Mouse (Mus musculus): ENCODE measurements around the gene Rbp2. TPM values are rescaled to one million over a fixed set of nuclear protein-coding genes. Genes with fewer than 3 reads are reported as not detected.
A peak's percentile ranks its signal among the peaks of the same experiment; 100 is the strongest.

Rbp2 gene
- 291 and 368 TPM in 2 replicates for polyA plus RNA-seq (2015; fragmentation: Nextera tagmentation; extraction: Ambion mirVana)

GRCm38 (mm10) chr9:98485815-98486214 lies at the start of gene Rbp2:
Rbp2 (plus strand) TSS chr9:98486115.
- H3K9me3 ChIP-seq, result no peaks in the 10 kb centered on the region
- no peak for ATAC-seq
- H3K4me3 ChIP-seq (replicated peaks), result no peak within 1 kb of the TSS
- H3K4me1 ChIP-seq (replicated peaks), result peaks cover 6% of the 10 kb centered on the region; the same call in 1 of the 2 replicates
- no peaks in the 10 kb centered on the region for H3K36me3 ChIP-seq
- no peak within 1 kb of the TSS for H3K9ac ChIP-seq
- H3K27ac ChIP-seq, result 0 out of 2 replicates have a peak within 1 kb of the TSS, but pooled peaks have one; percentile 13
- 82% methylated on average over 3 of the region's 3 CpGs for WGBS
- no peak within 1 kb of the TSS for H3K4me2 ChIP-seq (replicated peaks)
- no peaks in the 10 kb centered on the region for H3K27me3 ChIP-seq (replicated peaks)

DNA sequence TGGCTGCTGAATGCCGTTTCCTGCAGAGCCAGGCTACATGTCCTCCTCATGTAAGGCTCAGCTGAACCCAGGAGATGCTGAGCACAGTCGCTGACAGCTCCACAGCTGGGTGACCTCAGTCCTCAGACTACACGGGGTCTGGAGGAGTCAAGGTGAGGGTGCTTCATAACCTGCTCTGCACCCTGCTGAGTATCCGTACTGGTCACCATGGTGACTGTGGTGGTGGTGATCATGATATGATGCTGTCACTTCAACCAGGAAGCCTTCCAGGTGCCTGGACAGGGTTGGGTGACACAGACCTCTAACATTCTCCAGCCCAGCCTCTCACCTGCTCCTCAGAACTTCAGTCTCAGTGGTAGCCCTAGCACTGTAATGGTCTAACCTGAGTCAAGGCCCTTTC lies 48.1 kb upstream of the Rbp2 start:
- ATAC-seq, result no peak
- H3K4me3 ChIP-seq (replicated peaks), result no peak overlapping the region
- no peaks in the 10 kb centered on the region for H3K9me3 ChIP-seq
- peaks cover 11% of the 10 kb centered on the region; the same call in 1 of the 2 replicates for H3K4me1 ChIP-seq (replicated peaks)
- H3K36me3 ChIP-seq, result no peaks in the 10 kb centered on the region
- no peak overlapping the region for H3K4me2 ChIP-seq (replicated peaks)
- no peak overlapping the region for H3K9ac ChIP-seq
- no peak overlapping the region for H3K27ac ChIP-seq
- H3K27me3 ChIP-seq (replicated peaks), result no peaks in the 10 kb centered on the region
- WGBS, result 78% methylated on average over 4 of the region's 4 CpGs

DNA sequence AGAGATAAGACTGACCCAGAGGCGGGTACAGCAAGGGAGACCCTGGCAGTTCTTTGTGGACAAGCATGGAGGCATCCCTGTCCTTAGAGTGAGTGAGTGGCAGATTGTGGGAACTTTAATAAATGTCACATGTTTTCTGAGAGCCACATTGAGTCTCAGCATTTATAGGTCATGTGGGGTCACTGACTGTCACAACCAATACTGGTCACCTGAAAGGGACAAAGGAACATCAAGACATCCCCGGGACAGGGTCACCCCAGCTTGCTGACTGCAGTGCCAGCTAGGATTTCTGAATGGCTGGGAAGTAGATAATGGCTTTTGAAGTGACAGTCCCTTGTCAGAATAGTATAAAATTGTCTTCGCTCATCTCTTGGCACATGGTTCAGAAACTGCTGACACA lies 46.8 kb upstream of the Rbp2 start:
- no peaks in the 10 kb centered on the region for H3K36me3 ChIP-seq
- H3K4me3 ChIP-seq (replicated peaks), result no peak overlapping the region
- no peak for ATAC-seq
- H3K4me1 ChIP-seq (replicated peaks), result no peaks in the 10 kb centered on the region
- no peak overlapping the region for H3K4me2 ChIP-seq (replicated peaks)
- H3K9ac ChIP-seq, result no peak overlapping the region
- no peaks in the 10 kb centered on the region for H3K9me3 ChIP-seq
- no peak overlapping the region for H3K27ac ChIP-seq
- WGBS, result 77% methylated on average over 3 of the region's 3 CpGs
- no peaks in the 10 kb centered on the region for H3K27me3 ChIP-seq (replicated peaks)

GRCm38 (mm10) chr9:98442638-98443037 lies 43.3 kb upstream of the Rbp2 start:
- Histone ChIP-seq H3K27ac (no peak overlapping the region), H3K4me2 (replicated peaks) (no peak overlapping the region), H3K4me1 (replicated peaks) (peaks cover 8% of the 10 kb centered on the region; the same call in 1 of the 2 replicates), H3K9me3 (no peaks in the 10 kb centered on the region), H3K27me3 (replicated peaks) (no peaks in the 10 kb centered on the region), H3K4me3 (replicated peaks) (no peak overlapping the region), H3K36me3 (0 out of 2 replicates have a peak, but pooled peaks cover 2% of the 10 kb centered on the region), H3K9ac (no peak overlapping the region)
- WGBS, result 56% methylated on average over 5 of the region's 5 CpGs
- ATAC-seq, result peak; percentile 43

DNA sequence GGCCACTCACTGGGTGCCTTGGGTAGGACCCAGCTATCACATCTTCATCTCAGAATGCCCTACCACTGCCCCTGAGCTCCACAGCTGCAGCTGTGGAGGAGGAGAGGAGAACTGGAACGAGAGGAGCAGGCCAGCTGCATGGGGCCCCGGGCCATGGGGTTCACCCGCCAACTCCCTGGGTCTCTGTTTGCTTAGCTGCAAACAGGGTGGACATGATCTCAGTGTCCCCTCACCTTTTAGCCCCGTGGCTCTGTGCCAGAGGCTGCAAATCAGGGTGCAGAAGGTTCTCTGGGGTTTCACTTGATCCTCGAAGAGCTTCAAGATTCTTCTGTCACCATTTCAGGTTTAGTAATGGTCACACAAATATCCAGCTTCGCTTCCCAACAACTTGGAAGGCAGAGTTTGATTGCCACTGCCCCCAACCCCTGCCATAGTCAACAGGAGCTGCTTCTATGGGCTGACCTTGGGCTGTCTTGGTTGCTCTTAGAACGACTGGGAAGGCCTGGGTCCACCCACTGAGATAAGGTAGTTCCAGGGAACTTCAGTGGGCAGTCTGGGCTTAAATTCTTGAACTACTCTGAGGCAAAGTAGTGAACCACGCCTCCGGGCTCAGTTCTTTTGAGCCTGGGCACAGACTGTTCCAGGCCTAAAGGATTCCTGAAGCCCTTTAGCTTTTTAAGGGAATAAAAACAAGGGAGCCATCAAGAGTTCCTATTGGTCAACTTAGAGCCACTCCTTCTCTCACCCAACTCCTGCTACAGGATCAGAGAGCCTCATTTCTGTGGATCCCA lies 40.4 kb upstream of the Rbp2 start:
- Histone ChIP-seq H3K9me3 (no peaks in the 10 kb centered on the region), H3K36me3 (0 out of 2 replicates have a peak, but pooled peaks cover 2% of the 10 kb centered on the region), H3K9ac (no peak overlapping the region), H3K4me1 (replicated peaks) (peaks cover 8% of the 10 kb centered on the region; the same call in 1 of the 2 replicates), H3K4me2 (replicated peaks) (no peak overlapping the region), H3K4me3 (replicated peaks) (no peak overlapping the region), H3K27me3 (replicated peaks) (no peaks in the 10 kb centered on the region), H3K27ac (no peak overlapping the region)
- peak; percentile 47 for ATAC-seq
- WGBS, result 81% methylated on average over 9 of the region's 9 CpGs

DNA sequence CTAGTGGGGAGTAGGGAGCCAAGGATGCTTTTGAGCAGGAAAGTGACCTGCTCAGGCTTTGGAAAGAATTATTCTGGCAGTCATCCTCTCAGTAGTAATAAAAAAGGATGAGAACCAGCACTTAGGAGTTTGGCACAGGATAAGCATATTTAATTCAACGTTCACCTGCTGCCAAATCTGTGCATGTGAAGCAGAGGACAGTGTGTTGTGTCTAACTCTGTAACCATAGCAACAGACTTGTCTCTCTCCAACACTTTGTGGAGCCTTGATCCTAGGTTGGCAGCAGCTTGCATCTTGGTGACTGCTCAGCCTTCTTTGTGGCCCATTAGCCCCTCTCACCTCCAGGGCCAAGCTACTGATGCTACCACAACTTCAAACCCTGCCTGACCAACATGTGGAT lies 34.9 kb upstream of the Rbp2 start:
- WGBS, result 72% methylated on average over 1 of the region's 1 CpGs
- Histone ChIP-seq H3K4me3 (replicated peaks) (no peak overlapping the region), H3K4me2 (replicated peaks) (no peak overlapping the region), H3K27ac (no peak overlapping the region), H3K36me3 (0 out of 2 replicates have a peak, but pooled peaks cover 2% of the 10 kb centered on the region), H3K9me3 (no peaks in the 10 kb centered on the region), H3K9ac (no peak overlapping the region), H3K4me1 (replicated peaks) (no peaks in the 10 kb centered on the region), H3K27me3 (replicated peaks) (no peaks in the 10 kb centered on the region)
- ATAC-seq, result no peak

GRCm38 (mm10) chr9:98466709-98467108 lies 19.2 kb upstream of the Rbp2 start:
- WGBS, result 40% methylated on average over 2 of the region's 2 CpGs
- Histone ChIP-seq H3K27ac (peak overlapping the region; percentile 62), H3K9me3 (no peaks in the 10 kb centered on the region), H3K4me2 (replicated peaks) (no peak overlapping the region), H3K27me3 (replicated peaks) (no peaks in the 10 kb centered on the region), H3K9ac (no peak overlapping the region), H3K36me3 (no peaks in the 10 kb centered on the region), H3K4me1 (replicated peaks) (no peaks in the 10 kb centered on the region), H3K4me3 (replicated peaks) (no peak overlapping the region)
- peak; percentile 98 for ATAC-seq

GRCm38 (mm10) chr9:98480172-98480749 lies 5.7 kb upstream of the Rbp2 start:
- H3K27me3 ChIP-seq (replicated peaks), result no peaks in the 10 kb centered on the region
- no peaks in the 10 kb centered on the region for H3K9me3 ChIP-seq
- H3K27ac ChIP-seq, result no peak overlapping the region
- no peak overlapping the region for H3K4me3 ChIP-seq (replicated peaks)
- no peak overlapping the region for H3K9ac ChIP-seq
- 0 out of 2 replicates have a peak, but pooled peaks cover 2% of the 10 kb centered on the region for H3K4me1 ChIP-seq (replicated peaks)
- ATAC-seq, result no peak
- WGBS, result 82% methylated on average over 2 of the region's 2 CpGs
- no peaks in the 10 kb centered on the region for H3K36me3 ChIP-seq
- H3K4me2 ChIP-seq (replicated peaks), result no peak overlapping the region

- H3K9me3 ChIP-seq, result no peaks in the 10 kb centered on the region
- 0 out of 2 replicates have a peak, but pooled peaks cover 2% of the 10 kb centered on the region for H3K4me1 ChIP-seq (replicated peaks)
- no peaks in the 10 kb centered on the region for H3K27me3 ChIP-seq (replicated peaks)
- H3K4me2 ChIP-seq (replicated peaks), result no peak overlapping the region
- no peaks in the 10 kb centered on the region for H3K36me3 ChIP-seq
- ATAC-seq, result no peak
- H3K4me3 ChIP-seq (replicated peaks), result no peak overlapping the region
- H3K9ac ChIP-seq, result no peak overlapping the region
- WGBS, result 59% methylated on average over 4 of the region's 4 CpGs
- H3K27ac ChIP-seq, result no peak overlapping the region
Observed at GRCm38 (mm10) chr9:98482256-98482655, 3.7 kb upstream of the Rbp2 start.

GRCm38 (mm10) chr9:98485020-98485419 lies 895 bp upstream of the Rbp2 start:
- Histone ChIP-seq H3K27ac (0 out of 2 replicates have a peak overlapping the region, but pooled peaks have one; percentile 13), H3K4me2 (replicated peaks) (no peak overlapping the region), H3K27me3 (replicated peaks) (no peaks in the 10 kb centered on the region), H3K4me3 (replicated peaks) (no peak overlapping the region), H3K9ac (no peak overlapping the region), H3K4me1 (replicated peaks) (peaks cover 2% of the 10 kb centered on the region; the same call in 1 of the 2 replicates), H3K9me3 (no peaks in the 10 kb centered on the region), H3K36me3 (no peaks in the 10 kb centered on the region)
- peak; percentile 74 for ATAC-seq
- WGBS, result 61% methylated on average over 7 of the region's 7 CpGs

DNA sequence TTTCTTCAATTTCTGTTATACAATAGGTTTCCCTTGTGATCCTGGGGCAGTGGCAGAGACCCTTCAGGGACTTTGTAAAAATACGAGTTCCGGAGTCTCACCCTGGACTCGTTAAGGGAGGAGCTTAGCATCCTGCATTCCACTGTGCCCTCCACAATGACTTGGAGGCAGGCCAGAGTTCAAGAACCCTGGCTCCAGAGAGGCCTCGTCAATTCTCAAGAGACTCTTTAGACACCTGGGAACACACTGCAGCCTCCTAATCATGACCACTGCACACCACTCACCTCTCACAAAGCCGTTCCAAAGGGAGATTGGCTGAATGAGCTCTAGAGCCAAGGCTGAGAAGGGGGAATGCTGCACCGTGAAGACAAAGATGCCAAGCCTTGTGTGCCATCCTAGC lies 1.4 kb downstream of the Rbp2 start:
- no peak overlapping the region for H3K4me2 ChIP-seq (replicated peaks)
- WGBS, result 59% methylated on average over 6 of the region's 6 CpGs
- no peak overlapping the region for H3K9ac ChIP-seq

GRCm38 (mm10) chr9:98489532-98489931 lies 3.6 kb downstream of the Rbp2 start:
- H3K36me3 ChIP-seq, result no peaks in the 10 kb centered on the region
- no peak overlapping the region for H3K4me3 ChIP-seq (replicated peaks)
- H3K4me1 ChIP-seq (replicated peaks), result peaks cover 11% of the 10 kb centered on the region; the same call in 1 of the 2 replicates
- H3K9ac ChIP-seq, result no peak overlapping the region
- no peaks in the 10 kb centered on the region for H3K9me3 ChIP-seq
- peak overlapping the region; percentile 67 for H3K27ac ChIP-seq
- no peak overlapping the region for H3K4me2 ChIP-seq (replicated peaks)
- peak; percentile 35 for ATAC-seq
- no peaks in the 10 kb centered on the region for H3K27me3 ChIP-seq (replicated peaks)
- 60% methylated on average over 4 of the region's 4 CpGs for WGBS

More for the DNA sequence above, 1.4 kb downstream of the Rbp2 start:
- H3K36me3 ChIP-seq, result no peaks in the 10 kb centered on the region
- H3K27ac ChIP-seq, result no peak overlapping the region
- no peaks in the 10 kb centered on the region for H3K9me3 ChIP-seq
- no peaks in the 10 kb centered on the region for H3K27me3 ChIP-seq (replicated peaks)
- ATAC-seq, result no peak
- peaks cover 6% of the 10 kb centered on the region; the same call in 1 of the 2 replicates for H3K4me1 ChIP-seq (replicated peaks)
- no peak overlapping the region for H3K4me3 ChIP-seq (replicated peaks)

Data from intestine, embryonic 15.5 days (tissue).